Mouse (Mus musculus) right cerebral cortex, adult 18-20 months (tissue): ENCODE measurements at regions not wholly inside any gene's neighbourhood (a gene's known extent, or its start where the extent isn't known, plus 50 kb on each side); places are given as distances from the start of the nearest gene placed in this dataset.

Experiments used
- DNase-seq: peaks from one replicate; pipeline ENCODE4 v3.0.0; 2022; ENCODE audit warnings: mixed read lengths

DNA sequence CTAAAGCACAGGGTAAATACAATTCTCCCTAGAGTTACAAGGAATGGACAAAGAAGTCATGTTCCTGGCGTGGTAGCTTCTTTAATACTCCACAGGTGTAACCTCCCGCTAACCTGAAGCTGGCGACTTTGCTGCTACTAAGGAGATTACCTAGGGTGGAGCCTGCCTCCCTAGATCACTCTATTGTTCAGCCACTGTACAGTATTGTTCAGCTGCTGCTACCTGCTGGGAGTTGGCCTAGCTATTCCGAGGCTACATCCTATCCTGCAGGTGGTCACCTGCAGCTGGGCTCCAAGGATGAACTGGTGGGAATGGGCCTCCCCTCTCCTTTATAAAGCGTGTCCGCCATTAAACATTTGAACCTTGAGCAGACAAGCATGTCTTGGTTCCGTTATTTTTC, 183.8 kb upstream of the Slc39a10 start:
- DNase-seq: no peak

DNA sequence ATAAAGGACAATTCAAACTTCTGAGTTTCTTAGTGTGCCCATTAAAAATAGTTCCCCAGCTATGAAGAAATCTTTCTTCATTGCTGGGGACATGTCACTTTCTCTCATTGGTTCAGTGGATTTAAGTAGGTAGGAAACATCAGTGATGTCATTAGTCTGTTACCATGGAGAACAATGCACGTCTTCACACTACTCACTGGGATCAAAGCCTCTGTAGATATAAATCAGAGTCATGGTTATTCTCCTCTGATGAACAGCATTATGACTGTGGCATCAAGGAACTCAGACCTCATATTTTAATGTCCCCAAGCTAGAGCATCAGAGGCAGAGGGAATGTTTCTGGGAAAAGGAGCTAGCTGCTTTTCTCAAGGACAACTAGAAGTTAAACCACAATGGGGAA, 165.5 kb upstream of the Slc39a10 start:
- no peak for DNase-seq

DNA sequence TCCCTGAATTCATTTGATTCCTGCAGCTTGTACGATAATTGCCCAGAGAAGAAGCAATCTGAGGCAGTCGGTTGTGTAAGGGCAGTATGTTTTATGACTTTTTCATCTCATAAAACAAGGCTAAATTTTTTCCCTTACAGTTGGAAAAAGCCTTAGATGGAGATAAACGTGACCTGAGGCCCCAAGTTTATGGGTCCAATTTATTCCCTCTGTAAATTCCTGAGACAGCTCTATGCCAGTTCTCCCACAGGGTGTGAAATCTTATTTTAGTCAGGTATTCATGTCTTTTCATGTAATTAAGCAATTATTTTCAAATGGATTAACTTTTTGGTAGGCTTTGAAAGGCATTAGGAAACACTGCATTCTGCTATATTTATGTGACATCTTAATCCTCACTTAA, 164.7 kb upstream of the Slc39a10 start:
- no peak for DNase-seq

DNA sequence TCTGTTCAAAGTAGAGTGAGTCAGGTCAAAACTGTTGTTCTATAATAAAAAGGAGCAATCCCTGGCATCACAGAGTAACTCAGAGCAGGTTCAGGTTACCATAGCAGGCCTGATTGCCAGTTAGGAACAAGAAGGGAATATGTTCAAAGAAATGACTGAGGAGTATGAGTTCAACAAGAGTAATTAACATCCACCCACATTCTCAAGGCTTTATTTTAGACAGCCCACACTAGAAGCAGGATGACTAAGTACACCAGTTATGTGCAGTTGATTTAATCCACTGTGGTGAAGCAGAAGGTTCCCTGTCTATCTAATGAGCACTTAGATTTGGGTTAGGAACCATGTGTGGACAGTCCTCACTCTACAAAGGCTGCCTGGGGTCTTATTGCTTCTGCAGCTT, 158.5 kb upstream of the Slc39a10 start:
- peak; percentile 32 for DNase-seq

DNA sequence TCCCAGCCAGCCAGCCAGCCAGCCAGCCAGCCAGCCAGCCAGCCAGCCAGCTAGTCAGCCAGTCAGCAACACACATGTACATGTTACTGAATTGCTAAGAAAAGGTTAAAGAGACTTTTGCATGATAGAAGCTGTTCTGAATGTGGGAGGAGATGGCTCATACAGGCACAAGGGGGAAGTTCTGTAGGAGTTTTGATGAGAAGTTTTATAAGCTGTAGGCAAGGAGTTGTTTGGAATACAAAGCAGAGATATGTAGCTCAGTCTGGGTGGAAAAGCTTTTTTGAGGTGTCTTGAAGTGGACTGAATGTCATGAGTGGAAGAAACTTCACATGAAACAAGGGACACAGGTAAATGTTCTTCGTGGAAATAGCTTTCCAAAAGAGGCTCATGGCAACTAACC, 157.8 kb upstream of the Slc39a10 start:
- no peak for DNase-seq

DNA sequence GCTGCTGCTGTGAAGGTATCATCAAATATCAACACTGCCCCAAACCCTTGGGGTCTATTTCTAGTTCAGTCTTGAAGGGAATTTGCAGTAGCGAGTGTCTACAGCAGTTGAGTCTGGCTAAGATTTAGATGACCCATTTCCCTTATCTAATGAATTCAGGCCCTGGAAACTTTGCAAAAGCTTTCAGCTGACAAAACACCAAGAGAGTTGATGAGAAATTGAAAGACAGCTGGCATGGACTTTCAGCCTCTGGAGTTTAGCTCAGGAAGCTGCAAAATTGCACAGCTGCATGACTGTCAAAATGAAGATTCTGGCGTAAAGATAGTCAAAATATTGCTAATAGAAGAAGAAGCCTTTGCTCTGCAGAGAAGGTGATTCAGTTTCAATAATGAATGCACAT, 144.9 kb upstream of the Slc39a10 start:
- DNase-seq: no peak

DNA sequence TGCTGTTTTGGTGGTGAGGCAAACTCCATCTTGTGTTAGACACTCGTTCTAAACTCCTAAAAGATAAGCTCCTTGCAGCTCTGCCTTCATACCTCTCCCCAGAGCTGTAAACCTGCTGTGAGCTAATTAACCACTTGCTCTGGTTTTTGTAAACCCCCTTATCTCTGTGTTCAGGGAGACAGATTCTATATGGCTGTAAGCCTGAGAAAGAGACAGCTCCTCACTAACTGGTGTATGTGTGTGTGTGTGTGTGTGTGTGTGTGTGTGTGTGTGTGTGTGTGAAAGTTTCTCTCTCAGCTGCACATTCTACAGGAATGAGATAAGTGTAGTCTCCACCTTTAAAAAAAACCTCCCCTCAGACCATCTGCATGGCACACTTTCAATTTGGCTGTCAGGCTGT, 126.7 kb upstream of the Slc39a10 start:
- no peak for DNase-seq

DNA sequence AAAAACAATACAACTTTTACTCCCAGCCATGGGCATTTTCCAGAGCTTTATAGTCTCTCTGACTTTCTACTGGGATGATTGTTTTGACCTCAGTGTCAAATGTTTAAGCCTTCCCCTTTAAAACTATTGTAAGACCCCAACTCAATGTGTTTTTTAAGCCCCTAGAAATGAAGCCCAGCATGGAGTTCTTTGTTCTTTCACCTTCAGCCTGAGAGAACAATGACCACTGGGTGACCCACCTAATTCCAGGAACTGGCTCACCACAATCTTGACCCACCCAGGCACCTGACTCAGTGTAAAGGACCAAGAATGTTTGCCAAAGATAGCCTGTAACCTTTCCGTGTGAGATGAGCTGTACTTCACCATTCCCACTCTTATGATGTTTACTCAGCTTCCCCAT, 121.9 kb upstream of the Slc39a10 start:
- DNase-seq: no peak

DNA sequence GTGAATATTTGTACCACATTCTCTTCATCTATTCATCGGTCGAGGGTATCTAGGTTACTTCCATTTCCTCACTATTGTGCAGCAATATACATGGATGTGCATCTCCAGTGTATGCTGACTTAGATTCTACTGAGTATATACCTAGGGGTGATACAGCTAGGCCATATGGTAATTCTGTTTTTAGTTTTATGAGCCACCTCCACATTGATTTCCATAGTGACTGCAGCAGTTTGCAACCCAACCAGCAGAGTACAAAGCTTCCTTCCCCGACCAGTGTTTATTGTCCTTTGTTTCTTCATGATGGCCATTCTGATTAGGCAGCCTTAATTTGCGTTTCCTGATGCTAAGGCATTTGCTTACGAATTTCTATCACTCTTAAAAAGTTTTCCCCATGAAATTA, 111.1 kb upstream of the Slc39a10 start:
- DNase-seq: peak; percentile 28

DNA sequence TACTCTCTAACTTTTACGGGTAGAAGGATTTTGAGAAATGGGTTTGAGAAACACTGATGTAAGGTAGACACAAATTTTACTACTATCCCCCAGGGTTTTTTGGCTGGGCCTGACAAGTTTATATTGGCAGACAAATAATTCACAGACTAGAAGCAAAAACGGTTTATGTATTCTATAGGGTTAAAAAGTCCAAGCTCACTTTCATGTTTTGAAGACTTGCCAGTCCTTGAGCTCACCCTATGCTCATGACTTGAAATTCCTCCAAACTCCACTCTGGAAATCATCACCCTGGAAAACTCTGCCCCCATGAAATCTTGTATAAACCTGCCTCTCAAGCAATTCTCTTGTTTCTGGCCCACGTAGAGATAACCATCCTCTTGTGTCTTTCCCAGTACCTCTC, 106.7 kb upstream of the Slc39a10 start:
- no peak for DNase-seq

DNA sequence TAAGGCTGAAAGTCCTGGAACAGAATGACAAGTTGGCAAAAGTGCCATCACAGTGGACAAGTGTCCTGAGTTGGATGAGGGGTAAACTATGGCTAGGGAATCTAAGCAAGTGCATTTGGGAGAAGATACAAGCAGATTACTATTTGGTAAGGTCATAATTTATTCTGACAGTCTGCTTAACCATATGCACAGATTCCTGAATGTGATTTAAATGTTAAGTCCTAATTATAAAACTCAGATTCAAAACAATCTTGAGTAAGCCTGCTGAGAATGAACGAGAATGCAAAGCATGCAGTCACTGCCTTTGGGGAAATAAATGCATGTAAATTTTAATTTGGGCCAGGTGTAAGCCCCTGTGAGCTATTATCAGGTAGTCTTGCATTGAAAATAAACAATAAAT, 93.3 kb upstream of the Slc39a10 start:
- no peak for DNase-seq

DNA sequence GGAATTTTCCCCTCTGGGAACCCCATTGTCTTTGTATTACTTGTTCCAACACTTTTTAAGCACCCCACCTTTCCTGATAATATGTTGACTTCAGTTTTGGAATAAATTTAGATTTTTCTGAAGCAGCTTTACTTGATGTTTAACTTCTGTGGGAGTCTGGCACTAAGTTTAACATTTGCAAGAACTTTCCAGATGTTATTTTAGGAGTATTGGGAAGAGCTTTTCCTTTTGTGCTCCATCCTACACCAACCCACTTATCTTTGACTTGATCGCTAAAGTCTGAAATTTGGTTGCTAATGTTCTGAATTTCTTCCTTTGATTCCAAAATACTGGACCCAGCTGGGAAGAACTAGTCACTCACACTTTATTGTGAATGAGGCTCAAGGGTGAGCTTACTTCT, 90.4 kb upstream of the Slc39a10 start:
- no peak for DNase-seq

DNA sequence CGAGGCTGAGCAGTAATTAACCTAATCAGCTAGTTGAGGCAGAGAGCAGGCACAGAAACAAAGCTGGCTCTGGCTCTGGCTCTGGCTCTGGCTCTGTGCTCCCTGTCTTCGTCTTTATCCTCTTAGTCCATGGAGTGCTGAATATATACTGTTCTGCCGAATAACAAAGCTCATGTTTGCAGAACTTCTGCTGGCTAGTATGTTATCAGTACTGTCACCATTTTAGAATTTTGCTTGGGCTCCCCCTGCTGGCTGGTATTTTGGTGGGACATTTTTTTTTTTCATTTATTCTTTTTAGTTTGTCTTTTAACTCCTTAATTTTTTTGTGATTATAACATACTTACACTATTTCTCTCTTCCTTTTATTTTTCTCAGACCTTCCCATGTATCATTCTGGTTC, 77.8 kb upstream of the Slc39a10 start:
- no peak for DNase-seq

DNA sequence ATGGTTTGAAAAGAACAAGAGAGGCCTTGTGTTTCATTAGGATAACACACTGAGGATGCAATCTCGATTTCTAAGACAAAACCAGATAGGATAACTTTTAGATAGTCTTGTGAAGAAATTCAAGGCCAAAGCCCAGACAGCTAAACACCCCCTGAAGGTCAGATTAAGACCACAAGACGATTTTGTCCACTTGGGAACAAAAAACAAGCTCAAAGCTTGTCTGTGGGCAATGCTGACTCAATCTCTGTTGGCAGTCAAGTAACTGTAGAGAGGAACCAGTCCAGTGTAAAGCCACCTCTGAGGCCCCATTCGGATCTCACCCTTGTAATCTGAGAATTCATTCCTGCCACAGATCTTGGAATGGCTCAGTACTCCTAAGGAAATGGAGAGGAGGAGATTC, 75.7 kb upstream of the Slc39a10 start:
- no peak for DNase-seq

DNA sequence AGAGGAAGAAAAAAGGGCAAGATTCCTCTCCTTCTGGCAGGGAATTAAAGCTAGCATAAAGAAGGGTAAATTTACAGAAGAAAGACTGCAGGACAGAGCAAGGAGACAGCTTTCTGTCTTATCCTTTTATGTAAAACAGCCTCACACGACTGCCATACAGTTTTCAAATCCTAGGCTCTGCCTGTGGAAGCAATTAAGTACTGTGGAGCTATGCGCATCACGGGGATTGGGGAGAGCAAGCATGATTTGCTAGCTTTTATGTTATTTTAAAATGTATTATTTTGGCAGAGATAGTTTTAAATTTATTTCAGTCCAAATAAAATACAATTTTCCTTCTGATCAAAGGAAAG, 74.2 kb upstream of the Slc39a10 start:
- no peak for DNase-seq

DNA sequence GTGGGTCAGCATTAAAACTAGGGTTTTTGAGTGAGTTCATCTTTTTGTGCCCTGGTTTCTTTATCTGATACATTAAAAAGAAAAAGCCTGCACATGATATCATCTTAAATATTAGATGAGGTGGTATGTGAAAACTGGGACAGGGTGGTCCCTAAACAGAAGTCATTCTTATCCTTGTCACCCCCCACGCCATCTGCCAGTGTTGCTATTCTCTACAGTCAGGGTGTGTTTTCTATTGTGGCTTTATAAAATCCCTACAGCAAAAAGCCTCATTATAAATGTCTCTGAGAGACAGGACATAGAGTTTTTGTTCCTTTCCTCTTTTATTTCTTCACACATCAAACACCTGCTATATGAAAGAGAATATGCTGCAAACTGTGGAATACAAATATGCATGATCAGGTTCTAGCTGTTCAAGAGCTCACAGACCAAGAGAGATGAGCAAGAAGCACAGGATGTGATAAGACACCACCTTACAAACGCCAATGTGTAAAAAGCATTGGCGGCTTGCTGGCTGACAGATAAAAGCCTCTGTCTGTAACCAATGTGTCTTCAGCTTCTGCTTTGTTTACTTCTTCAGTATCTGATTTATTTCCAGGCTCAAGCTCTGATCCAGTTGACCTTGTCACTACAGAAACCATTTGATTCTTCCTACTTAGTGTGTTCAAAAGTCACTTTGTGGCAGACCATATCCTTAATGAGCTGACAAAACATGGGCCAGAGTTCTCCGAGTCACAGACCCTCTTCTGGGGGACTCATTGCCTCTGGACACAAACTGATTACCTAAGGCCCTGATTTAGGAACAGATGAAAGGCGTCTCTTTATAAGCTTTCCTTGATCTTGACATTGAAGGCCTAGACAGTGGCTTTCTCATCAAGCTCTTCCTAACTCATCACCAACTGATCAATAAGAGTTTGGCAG, 73.6 kb upstream of the Slc39a10 start:
- peak; percentile 70 for DNase-seq

DNA sequence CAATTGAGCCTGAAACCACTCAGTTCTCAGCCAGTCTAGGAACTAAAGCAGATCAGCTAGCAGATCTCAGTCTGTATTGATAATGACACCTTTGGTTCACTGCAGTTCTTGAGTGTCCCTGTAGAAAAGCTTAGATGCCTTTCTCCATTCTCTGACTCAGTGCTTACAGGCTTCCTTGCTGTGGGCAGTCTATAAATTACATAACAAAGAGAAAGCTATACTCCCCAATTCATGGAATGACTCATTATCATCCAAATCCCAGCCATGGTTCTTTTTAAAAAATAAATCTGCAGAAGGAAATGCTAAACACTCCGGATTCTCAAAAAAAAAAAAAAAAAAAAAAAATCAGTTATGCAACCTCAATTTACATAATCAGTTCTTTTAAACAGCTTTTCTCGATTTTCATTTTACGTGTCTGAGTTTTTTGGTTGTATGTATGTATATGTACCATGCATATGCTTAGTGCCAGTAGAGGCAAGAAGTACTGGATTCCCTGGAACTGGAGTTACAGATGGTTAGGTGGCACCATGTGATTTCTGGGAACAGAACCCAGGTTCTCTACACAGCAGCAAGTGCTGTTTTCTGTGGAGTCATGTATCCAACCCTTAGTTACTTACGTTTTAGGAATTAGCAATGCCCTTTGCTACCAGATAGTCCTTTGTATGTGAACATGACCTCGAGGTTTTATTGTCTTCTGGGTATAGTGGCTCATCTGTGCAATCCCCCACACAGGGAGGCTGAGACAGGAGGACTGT, 71.5 kb upstream of the Slc39a10 start:
- peak; percentile 58 for DNase-seq
